Mouse (Mus musculus) forebrain, embryonic 16.5 days (tissue): ENCODE results near the gene Nod1. TPM values are rescaled to one million over a fixed set of nuclear protein-coding genes. Genes with fewer than 3 reads are reported as not detected.

Source experiments
- ATAC-seq: fragments of 200-750 bp; cut with Nextera tagmentation; 2 replicates; pipeline ENCODE4 v1.8.0; 2017; ENCODE audit warnings: mild to moderate bottlenecking, moderate library complexity
- H3K27ac ChIP-seq: fragments of 300-500 bp; sonication (generic); 2 replicates; pipeline ENCODE4 v1.5.1; 2014; ENCODE audit warnings: low read length, control low read depth
- H3K27me3 ChIP-seq: fragments of 300-500 bp; sonication (generic); replicated peaks from 2 replicates; pipeline ENCODE4 v1.6.1; 2014; ENCODE audit warnings: low read length; ENCODE audit not compliant: control insufficient read depth, insufficient read depth
- H3K36me3 ChIP-seq: fragments of 300-500 bp; sonication (generic); 2 replicates; pipeline ENCODE4 v1.6.1; 2014; ENCODE audit not compliant: control insufficient read depth, insufficient read depth
- H3K4me1 ChIP-seq: fragments of 300-500 bp; sonication (generic); replicated peaks from 2 replicates; pipeline ENCODE4 v1.6.1; 2014; ENCODE audit warnings: low read length; ENCODE audit not compliant: control insufficient read depth, insufficient read depth
- H3K4me2 ChIP-seq: fragments of 300-500 bp; sonication (generic); 2 replicates; pipeline ENCODE4 v1.6.1; 2014; ENCODE audit warnings: mild to moderate bottlenecking, low read length, control low read depth
- H3K4me3 ChIP-seq: fragments of 300-500 bp; sonication (generic); replicated peaks from 2 replicates; pipeline ENCODE4 v1.5.1; 2014; ENCODE audit warnings: mild to moderate bottlenecking, low read length, control low read depth
- H3K9ac ChIP-seq: fragments of 300-500 bp; sonication (generic); replicated peaks from 2 replicates; pipeline ENCODE4 v1.6.1; 2014; ENCODE audit warnings: low read depth, low read length, control low read depth
- H3K9me3 ChIP-seq: fragments of 300-500 bp; sonication (generic); 2 replicates; pipeline ENCODE4 v1.6.1; 2016; ENCODE audit warnings: low read length; ENCODE audit not compliant: control insufficient read depth
- WGBS: fragments of 180-500 bp; shearing (Covaris S2); extraction: QIAGEN DNeasy Blood & Tissue Kit; methylation state at CpG from one replicate; pipeline ENCODE4 v1.1.7; 2014; 5-methylcytosine and 5-hydroxymethylcytosine counted together
- polyA plus RNA-seq: library from polyadenylated mRNA; unstranded; fragments of >200 nt; fragmentation: Nextera tagmentation; extraction: Ambion mirVana; gene quantifications from 2 replicates; pipeline ENCODE4 v1.2.1, GENCODE M21; 2015

Nod1 gene
- polyA plus RNA-seq, 1 experiment from 2014 or later, result 2.3 TPM

GRCm38 (mm10) chr6:54952542-54952941 is 19.9 kb downstream of the Nod1 start:
- WGBS, result 94% methylated on average over 3 of the region's 3 CpGs
- Histone ChIP-seq H3K9ac (no peak overlapping the region), H3K4me3 (no peak overlapping the region), H3K27ac (no peak overlapping the region), H3K27me3 (no peaks in the 10 kb centered on the region), H3K36me3 (no peaks in the 10 kb centered on the region), H3K9me3 (0 out of 2 replicates have a peak, but pooled peaks cover 2% of the 10 kb centered on the region), H3K4me1 (no peaks in the 10 kb centered on the region), H3K4me2 (no peak overlapping the region)
- ATAC-seq, result no peak

GRCm38 (mm10) chr6:54948682-54949081 is 23.7 kb downstream of the Nod1 start:
- Histone ChIP-seq H3K27me3 (0 out of 2 replicates have a peak, but pooled peaks cover 3% of the 10 kb centered on the region), H3K9ac (no peak overlapping the region), H3K36me3 (no peaks in the 10 kb centered on the region), H3K4me1 (no peaks in the 10 kb centered on the region), H3K4me3 (no peak overlapping the region), H3K27ac (no peak overlapping the region), H3K4me2 (no peak overlapping the region), H3K9me3 (0 out of 2 replicates have a peak, but pooled peaks cover 2% of the 10 kb centered on the region)
- WGBS, result 92% methylated on average over 5 of the region's 5 CpGs
- ATAC-seq, result no peak

- WGBS, result 79% methylated on average over 4 of the region's 4 CpGs
- H3K27ac ChIP-seq, result no peak overlapping the region
Measured at GRCm38 (mm10) chr6:54946241-54946953, 26.0 kb downstream of the Nod1 start.

GRCm38 (mm10) chr6:54944551-54944950 is 27.9 kb downstream of the Nod1 start:
- Histone ChIP-seq H3K27me3 (peaks cover 3% of the 10 kb centered on the region; the same call in 1 of the 2 replicates), H3K27ac (no peak overlapping the region), H3K9ac (no peak overlapping the region), H3K4me3 (no peak overlapping the region), H3K4me1 (peaks cover 5% of the 10 kb centered on the region; the same call in 1 of the 2 replicates), H3K9me3 (no peaks in the 10 kb centered on the region), H3K4me2 (no peak overlapping the region), H3K36me3 (no peaks in the 10 kb centered on the region)
- 91% methylated on average over 16 of the region's 16 CpGs for WGBS
- ATAC-seq, result no peak

More at GRCm38 (mm10) chr6:54946241-54946953, 26.0 kb downstream of the Nod1 start:
- no peak overlapping the region for H3K4me2 ChIP-seq
- no peak for ATAC-seq
- no peak overlapping the region for H3K9ac ChIP-seq
- no peak overlapping the region for H3K4me3 ChIP-seq
- no peaks in the 10 kb centered on the region for H3K4me1 ChIP-seq
- peaks cover 3% of the 10 kb centered on the region; the same call in 1 of the 2 replicates for H3K27me3 ChIP-seq
- no peaks in the 10 kb centered on the region for H3K9me3 ChIP-seq
- no peaks in the 10 kb centered on the region for H3K36me3 ChIP-seq

GRCm38 (mm10) chr6:54943753-54944152 is 28.7 kb downstream of the Nod1 start:
- Histone ChIP-seq H3K4me1 (peaks cover 6% of the 10 kb centered on the region; the same call in 1 of the 2 replicates), H3K9ac (no peak overlapping the region), H3K36me3 (no peaks in the 10 kb centered on the region), H3K27ac (no peak overlapping the region), H3K4me3 (no peak overlapping the region), H3K9me3 (no peaks in the 10 kb centered on the region), H3K27me3 (peaks cover 3% of the 10 kb centered on the region; the same call in 1 of the 2 replicates), H3K4me2 (no peak overlapping the region)
- WGBS, result 51% methylated on average over 24 of the region's 24 CpGs
- ATAC-seq, result no peak

GRCm38 (mm10) chr6:54943292-54943691 is 29.1 kb downstream of the Nod1 start:
- Histone ChIP-seq H3K9me3 (no peaks in the 10 kb centered on the region), H3K36me3 (no peaks in the 10 kb centered on the region), H3K27ac (no peak overlapping the region), H3K9ac (no peak overlapping the region), H3K4me1 (peaks cover 6% of the 10 kb centered on the region; the same call in 1 of the 2 replicates), H3K27me3 (peaks cover 3% of the 10 kb centered on the region; the same call in 1 of the 2 replicates), H3K4me3 (no peak overlapping the region), H3K4me2 (no peak overlapping the region)
- 74% methylated on average over 16 of the region's 16 CpGs for WGBS
- no peak for ATAC-seq

- Histone ChIP-seq H3K27me3 (peaks cover 3% of the 10 kb centered on the region; the same call in 1 of the 2 replicates), H3K27ac (no peak overlapping the region), H3K9ac (no peak overlapping the region), H3K36me3 (no peaks in the 10 kb centered on the region), H3K4me3 (no peak overlapping the region), H3K4me1 (peaks cover 6% of the 10 kb centered on the region; the same call in 1 of the 2 replicates), H3K4me2 (no peak overlapping the region), H3K9me3 (no peaks in the 10 kb centered on the region)
- ATAC-seq, result no peak
- WGBS, result 95% methylated on average over 6 of the region's 6 CpGs
Measured at GRCm38 (mm10) chr6:54941149-54941548, 31.3 kb downstream of the Nod1 start.

GRCm38 (mm10) chr6:54940126-54940525 is 32.3 kb downstream of the Nod1 start:
- peaks cover 6% of the 10 kb centered on the region; the same call in 1 of the 2 replicates for H3K4me1 ChIP-seq
- no peak overlapping the region for H3K9ac ChIP-seq
- H3K27ac ChIP-seq, result no peak overlapping the region
- no peak for ATAC-seq
- H3K9me3 ChIP-seq, result no peaks in the 10 kb centered on the region
- peaks cover 3% of the 10 kb centered on the region; the same call in 1 of the 2 replicates for H3K27me3 ChIP-seq
- 62% methylated on average over 7 of the region's 7 CpGs for WGBS
- no peaks in the 10 kb centered on the region for H3K36me3 ChIP-seq
- H3K4me2 ChIP-seq, result no peak overlapping the region
- H3K4me3 ChIP-seq, result no peak overlapping the region

- H3K9ac ChIP-seq, result no peak overlapping the region
- 65% methylated on average over 4 of the region's 4 CpGs for WGBS
- no peak for ATAC-seq
Measured at GRCm38 (mm10) chr6:54939631-54940030, 32.8 kb downstream of the Nod1 start.

More at GRCm38 (mm10) chr6:54939631-54940030, 32.8 kb downstream of the Nod1 start:
- Histone ChIP-seq H3K4me2 (no peak overlapping the region), H3K27ac (no peak overlapping the region), H3K4me1 (peaks cover 6% of the 10 kb centered on the region; the same call in 1 of the 2 replicates), H3K27me3 (peaks cover 3% of the 10 kb centered on the region; the same call in 1 of the 2 replicates), H3K4me3 (no peak overlapping the region), H3K36me3 (no peaks in the 10 kb centered on the region), H3K9me3 (no peaks in the 10 kb centered on the region)
